Mouse (Mus musculus) megakaryocyte progenitor cell, adult 5-6 weeks (primary cell): ENCODE results near the gene Clhc1. TPM values are rescaled to one million over a fixed set of nuclear protein-coding genes. Genes with fewer than 3 reads are reported as not detected.

Experiments used
- total RNA-seq, 2 experiments: library from RNA; stranded (forward) in 1 of 2; stranded (reverse) in 1 of 2; fragments of 157-497, 149-512 nt in 1 of 2; fragments of 200-1000 nt in 1 of 2; gene quantifications; 2 replicates each; pipeline versions ENCODE4 v1.2.3 to v1.2.4; 2015 to 2017

Clhc1 gene
- total RNA-seq, 2 experiments from 2014 or later = 0.10 to 0.12 TPM

Other genes with a start within 250 kb of the Clhc1 start
- 30.5 and 32.5 TPM in 2 replicates for gene Ccdc88a, start 174.3 kb upstream of the Clhc1 start, total RNA-seq (2015)
- gene Ccdc88a, start 174.3 kb upstream of the Clhc1 start, total RNA-seq (2017) = 30.9 and 40.6 TPM in 2 replicates
- gene Prorsd1, start 32.9 kb upstream of the Clhc1 start, total RNA-seq (2015) = 45.7 and 50.9 TPM in 2 replicates
- gene Prorsd1, start 32.9 kb upstream of the Clhc1 start, total RNA-seq (2017) = 49.4 and 61.1 TPM in 2 replicates
- gene Mtif2, start 21.5 kb upstream of the Clhc1 start, total RNA-seq (2015) = 20.1 and 30.0 TPM in 2 replicates
- 64.9 and 80.4 TPM in 2 replicates for gene Mtif2, start 21.5 kb upstream of the Clhc1 start, total RNA-seq (2017)
- gene Rps27a, start 159 bp downstream of the Clhc1 start, total RNA-seq (2015) = 2,267 and 2,302 TPM in 2 replicates
- 1,089 and 1,288 TPM in 2 replicates for gene Rps27a, start 159 bp downstream of the Clhc1 start, total RNA-seq (2017)
- 61.2 and 72.2 TPM in 2 replicates for gene Rtn4, start 145.0 kb downstream of the Clhc1 start, total RNA-seq (2015)
- 64.1 and 72.3 TPM in 2 replicates for gene Rtn4, start 145.0 kb downstream of the Clhc1 start, total RNA-seq (2017)